Mouse (Mus musculus): ENCODE measurements around the gene Meis2.

The Meis2 gene

GRCm38 (mm10) chr2:115996438-115996837, 69.2 kb downstream of the Meis2 start:
- Histone ChIP-seq H3K36me3 (ENCODE audit: insufficient read depth, low read length) (no peaks in the 10 kb centered on the region), H3K27me3 (ENCODE audit: insufficient read depth, low read length) (no peaks in the 10 kb centered on the region), H3K4me3 (replicated peaks; ENCODE audit: low read length) (no peak overlapping the region), H3K9me3 (ENCODE audit: low read length) (no peaks in the 10 kb centered on the region), H3K4me1 (replicated peaks; ENCODE audit: low read depth, low read length) (no peaks in the 10 kb centered on the region)
- TF ChIP-seq CTCF (conservative IDR thresholded peaks at IDR 0.05; ENCODE audit: low read length) (no peak), POU5F1 (IDR thresholded peaks at IDR 0.05; ENCODE audit: borderline replicate concordance, low read length) (no peak), NANOG (IDR thresholded peaks at IDR 0.05; ENCODE audit: borderline replicate concordance, low read length) (no peak)

GRCm38 (mm10) chr2:115993877-115994276, 71.8 kb downstream of the Meis2 start:
- Histone ChIP-seq H3K4me3 (replicated peaks; ENCODE audit: low read length) (no peak overlapping the region), H3K9me3 (ENCODE audit: low read length) (no peaks in the 10 kb centered on the region), H3K4me1 (replicated peaks; ENCODE audit: low read depth, low read length) (no peaks in the 10 kb centered on the region), H3K27me3 (ENCODE audit: insufficient read depth, low read length) (no peaks in the 10 kb centered on the region), H3K36me3 (ENCODE audit: insufficient read depth, low read length) (no peaks in the 10 kb centered on the region)
- TF ChIP-seq NANOG (IDR thresholded peaks at IDR 0.05; ENCODE audit: borderline replicate concordance, low read length), result no peak
- no peak for TF ChIP-seq POU5F1 (IDR thresholded peaks at IDR 0.05; ENCODE audit: borderline replicate concordance, low read length)
- no peak for TF ChIP-seq CTCF (conservative IDR thresholded peaks at IDR 0.05; ENCODE audit: low read length)

GRCm38 (mm10) chr2:115989249-115989648, 76.4 kb downstream of the Meis2 start:
- H3K36me3 ChIP-seq (ENCODE audit: insufficient read depth, low read length), result no peaks in the 10 kb centered on the region
- H3K9me3 ChIP-seq (ENCODE audit: low read length), result no peaks in the 10 kb centered on the region
- no peaks in the 10 kb centered on the region for H3K27me3 ChIP-seq (ENCODE audit: insufficient read depth, low read length)
- H3K4me3 ChIP-seq (replicated peaks; ENCODE audit: low read length), result no peak overlapping the region
- H3K4me1 ChIP-seq (replicated peaks; ENCODE audit: low read depth, low read length), result peaks cover 4% of the 10 kb centered on the region
- no peak for TF ChIP-seq NANOG (IDR thresholded peaks at IDR 0.05; ENCODE audit: borderline replicate concordance, low read length)
- no peak for TF ChIP-seq CTCF (conservative IDR thresholded peaks at IDR 0.05; ENCODE audit: low read length)

GRCm38 (mm10) chr2:115988448-115988847, 77.2 kb downstream of the Meis2 start:
- H3K36me3 ChIP-seq (ENCODE audit: insufficient read depth, low read length), result no peaks in the 10 kb centered on the region
- H3K4me3 ChIP-seq (replicated peaks; ENCODE audit: low read length), result no peak overlapping the region
- no peaks in the 10 kb centered on the region for H3K9me3 ChIP-seq (ENCODE audit: low read length)
- peaks cover 4% of the 10 kb centered on the region for H3K4me1 ChIP-seq (replicated peaks; ENCODE audit: low read depth, low read length)
- H3K27me3 ChIP-seq (ENCODE audit: insufficient read depth, low read length), result no peaks in the 10 kb centered on the region
- TF ChIP-seq POU5F1 (IDR thresholded peaks at IDR 0.05; ENCODE audit: borderline replicate concordance, low read length), result no peak
- TF ChIP-seq CTCF (conservative IDR thresholded peaks at IDR 0.05; ENCODE audit: low read length), result no peak
- TF ChIP-seq NANOG (IDR thresholded peaks at IDR 0.05; ENCODE audit: borderline replicate concordance, low read length), result no peak

- no peaks in the 10 kb centered on the region for H3K27me3 ChIP-seq (ENCODE audit: insufficient read depth, low read length)
- no peaks in the 10 kb centered on the region for H3K36me3 ChIP-seq (ENCODE audit: insufficient read depth, low read length)
- no peak for TF ChIP-seq POU5F1 (IDR thresholded peaks at IDR 0.05; ENCODE audit: borderline replicate concordance, low read length)
- TF ChIP-seq CTCF (conservative IDR thresholded peaks at IDR 0.05; ENCODE audit: low read length), result no peak
- TF ChIP-seq NANOG (IDR thresholded peaks at IDR 0.05; ENCODE audit: borderline replicate concordance, low read length), result no peak
- no peak overlapping the region for H3K4me3 ChIP-seq (replicated peaks; ENCODE audit: low read length)
- H3K9me3 ChIP-seq (ENCODE audit: low read length), result no peaks in the 10 kb centered on the region
- H3K4me1 ChIP-seq (replicated peaks; ENCODE audit: low read depth, low read length), result peaks cover 17% of the 10 kb centered on the region
These were observed 80.7 kb downstream of the Meis2 start for GRCm38 (mm10) chr2:115984952-115985351.

GRCm38 (mm10) chr2:115984487-115984886, 81.2 kb downstream of the Meis2 start:
- Histone ChIP-seq H3K27me3 (ENCODE audit: insufficient read depth, low read length) (no peaks in the 10 kb centered on the region), H3K4me3 (replicated peaks; ENCODE audit: low read length) (no peak overlapping the region), H3K36me3 (ENCODE audit: insufficient read depth, low read length) (no peaks in the 10 kb centered on the region), H3K9me3 (ENCODE audit: low read length) (no peaks in the 10 kb centered on the region), H3K4me1 (replicated peaks; ENCODE audit: low read depth, low read length) (peaks cover 19% of the 10 kb centered on the region)
- TF ChIP-seq CTCF (conservative IDR thresholded peaks at IDR 0.05; ENCODE audit: low read length) (no peak), NANOG (IDR thresholded peaks at IDR 0.05; ENCODE audit: borderline replicate concordance, low read length) (no peak), POU5F1 (IDR thresholded peaks at IDR 0.05; ENCODE audit: borderline replicate concordance, low read length) (no peak)

- Histone ChIP-seq H3K4me3 (replicated peaks; ENCODE audit: low read length) (no peak overlapping the region), H3K27me3 (ENCODE audit: insufficient read depth, low read length) (no peaks in the 10 kb centered on the region), H3K4me1 (replicated peaks; ENCODE audit: low read depth, low read length) (peaks cover 18% of the 10 kb centered on the region), H3K36me3 (ENCODE audit: insufficient read depth, low read length) (no peaks in the 10 kb centered on the region), H3K9me3 (ENCODE audit: low read length) (no peaks in the 10 kb centered on the region)
- TF ChIP-seq CTCF (conservative IDR thresholded peaks at IDR 0.05; ENCODE audit: low read length), result no peak
- TF ChIP-seq POU5F1 (IDR thresholded peaks at IDR 0.05; ENCODE audit: borderline replicate concordance, low read length), result no peak
- no peak for TF ChIP-seq NANOG (IDR thresholded peaks at IDR 0.05; ENCODE audit: borderline replicate concordance, low read length)
These were observed 85.1 kb downstream of the Meis2 start for GRCm38 (mm10) chr2:115980490-115980889.

GRCm38 (mm10) chr2:115979683-115980476, 85.8 kb downstream of the Meis2 start:
- no peaks in the 10 kb centered on the region for H3K36me3 ChIP-seq (ENCODE audit: insufficient read depth, low read length)
- peaks cover 15% of the 10 kb centered on the region for H3K4me1 ChIP-seq (replicated peaks; ENCODE audit: low read depth, low read length)
- no peaks in the 10 kb centered on the region for H3K9me3 ChIP-seq (ENCODE audit: low read length)
- TF ChIP-seq POU5F1 (IDR thresholded peaks at IDR 0.05; ENCODE audit: borderline replicate concordance, low read length) (no peak), CTCF (conservative IDR thresholded peaks at IDR 0.05; ENCODE audit: low read length) (no peak), NANOG (IDR thresholded peaks at IDR 0.05; ENCODE audit: borderline replicate concordance, low read length) (no peak)
- no peaks in the 10 kb centered on the region for H3K27me3 ChIP-seq (ENCODE audit: insufficient read depth, low read length)
- no peak overlapping the region for H3K4me3 ChIP-seq (replicated peaks; ENCODE audit: low read length)

GRCm38 (mm10) chr2:115978666-115979065, 87.0 kb downstream of the Meis2 start:
- no peaks in the 10 kb centered on the region for H3K9me3 ChIP-seq (ENCODE audit: low read length)
- peaks cover 15% of the 10 kb centered on the region for H3K4me1 ChIP-seq (replicated peaks; ENCODE audit: low read depth, low read length)
- H3K27me3 ChIP-seq (ENCODE audit: insufficient read depth, low read length), result no peaks in the 10 kb centered on the region
- H3K4me3 ChIP-seq (replicated peaks; ENCODE audit: low read length), result no peak overlapping the region
- no peaks in the 10 kb centered on the region for H3K36me3 ChIP-seq (ENCODE audit: insufficient read depth, low read length)
- TF ChIP-seq NANOG (IDR thresholded peaks at IDR 0.05; ENCODE audit: borderline replicate concordance, low read length) (no peak), CTCF (conservative IDR thresholded peaks at IDR 0.05; ENCODE audit: low read length) (no peak), POU5F1 (IDR thresholded peaks at IDR 0.05; ENCODE audit: borderline replicate concordance, low read length) (no peak)
